Mouse (Mus musculus) 3T3-L1 (cell line): ENCODE results near the gene Xkr8.
"Not testable (repeated sequence)": the region's sequence is repeated elsewhere in the genome, so short reads cannot be mapped to it uniquely, and the experiment has no call there.

Experiments used
- DNase-seq: peaks from one replicate; pipeline ENCODE4 v3.0.0-alpha.2; 2015; ENCODE audit warnings: low read depth, low spot score

Xkr8 gene

DNA sequence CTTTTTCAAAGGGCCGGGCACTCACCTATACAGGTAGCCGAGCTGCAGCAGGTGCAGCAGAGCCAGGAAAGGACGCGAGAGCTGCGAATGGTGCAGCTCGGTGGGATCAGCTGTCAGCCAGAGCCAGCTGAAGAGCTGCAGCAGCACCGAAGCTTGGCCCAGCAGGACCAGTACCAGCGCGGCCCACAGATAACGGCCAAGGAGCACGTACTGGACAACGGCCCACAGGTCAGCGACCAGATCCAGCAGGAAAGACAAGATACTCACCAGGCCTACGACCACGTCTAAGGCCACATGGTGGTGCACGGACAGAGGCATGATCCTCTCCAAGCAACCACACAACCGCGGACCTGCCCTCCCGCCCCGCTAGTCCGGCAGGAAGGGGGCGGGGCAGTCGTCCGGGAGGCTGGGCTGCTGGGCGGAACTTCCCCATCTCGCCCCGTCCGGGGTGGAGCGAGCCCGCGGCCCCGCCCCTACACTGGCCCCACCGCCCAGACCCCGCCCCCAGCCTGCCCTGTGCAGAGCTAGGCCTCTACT lies at the start of gene Xkr8:
Gene Xkr8, minus strand, starts transcription at position 399 of the 537 bp plus-strand sequence.
- peak; percentile 82 for DNase-seq

DNA sequence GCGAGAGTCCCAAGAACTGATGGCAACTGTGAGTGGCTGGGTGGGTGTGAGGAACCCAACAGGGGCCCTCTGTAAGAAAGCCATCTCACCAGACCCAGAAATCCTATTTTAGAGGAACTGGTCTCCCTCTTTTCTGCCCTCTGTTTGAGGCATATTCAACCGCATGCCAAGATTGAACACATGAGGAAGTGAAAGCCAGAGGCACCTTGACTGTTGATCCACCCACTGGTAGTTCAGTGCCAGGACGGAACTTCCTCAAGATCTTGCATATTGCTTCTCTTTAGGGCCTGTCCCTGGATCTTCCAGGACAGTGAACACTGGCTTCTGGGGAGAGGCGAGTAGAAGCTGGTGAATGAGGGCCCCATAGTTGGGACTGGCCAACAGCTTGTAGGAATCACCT lies 47.9 kb upstream of the Xkr8 start:
- no peak for DNase-seq

DNA sequence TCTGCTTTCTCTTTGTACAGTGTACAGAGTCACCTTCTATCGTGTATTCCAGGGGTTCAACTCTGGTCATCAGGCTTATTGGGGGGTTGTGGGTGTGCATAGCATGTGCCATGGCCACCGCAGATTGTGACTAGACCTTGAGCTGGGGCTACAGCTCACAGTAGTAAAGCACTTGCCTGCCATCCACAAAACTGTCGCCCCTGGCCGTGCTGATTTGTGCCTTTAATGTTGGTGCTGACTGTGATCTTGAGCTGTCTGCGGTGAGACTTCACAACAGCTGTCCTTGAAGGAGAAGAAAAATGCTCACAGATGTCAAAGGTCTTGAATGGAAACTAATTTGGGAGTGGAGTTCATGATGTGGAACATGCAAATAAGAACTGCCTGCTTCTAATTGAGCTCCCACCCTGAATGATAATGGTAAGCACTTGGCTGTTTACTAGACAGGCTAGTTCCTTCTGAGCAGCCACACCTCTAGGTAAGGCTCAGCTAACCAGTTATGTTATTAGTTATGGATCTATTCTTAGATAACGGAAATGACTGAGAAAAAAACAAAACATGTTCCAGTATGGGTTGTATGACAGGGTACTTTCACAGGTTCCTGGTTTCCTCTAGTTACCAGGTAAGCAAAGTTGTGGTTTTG lies 46.3 kb upstream of the Xkr8 start:
- no peak for DNase-seq

DNA sequence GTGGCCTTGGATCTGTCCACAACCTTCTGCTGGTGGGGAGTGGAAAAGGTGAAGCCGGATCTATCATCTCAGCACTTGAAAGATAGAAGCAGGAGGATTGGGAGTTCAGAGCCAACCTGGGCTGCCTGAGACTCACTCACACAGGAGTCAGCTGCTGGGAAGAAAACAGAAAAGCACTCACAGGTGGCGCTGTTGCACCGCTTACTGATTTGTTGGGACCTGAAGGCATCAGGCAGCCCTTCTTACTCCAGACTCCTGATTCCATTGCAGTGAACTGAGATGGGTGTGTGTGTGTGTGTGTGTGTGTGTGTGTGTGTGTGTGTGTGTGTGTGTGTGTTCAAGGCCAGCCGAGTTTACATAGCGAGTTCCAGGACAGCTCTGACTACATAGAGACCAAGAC lies 44.4 kb upstream of the Xkr8 start:
- peak; percentile 67 for DNase-seq

DNA sequence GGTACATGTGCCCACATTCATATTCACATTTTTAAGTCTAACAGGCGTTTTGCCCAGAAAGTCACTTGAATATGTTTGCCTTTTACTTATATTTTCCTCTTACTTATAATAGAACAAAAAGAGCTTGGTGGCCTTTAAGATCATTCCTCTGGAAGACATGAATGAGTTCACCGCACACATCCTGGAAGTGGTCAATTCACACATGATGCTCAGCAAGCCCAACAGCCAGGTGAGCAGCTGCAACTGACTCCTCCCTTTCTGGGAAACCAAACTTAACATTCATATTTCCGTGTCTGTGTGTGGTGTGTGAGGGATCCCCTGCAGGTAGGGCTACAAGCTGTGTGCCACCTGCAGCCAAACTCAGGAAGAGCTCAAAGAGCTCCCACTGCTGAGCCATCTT lies 42.6 kb upstream of the Xkr8 start:
- DNase-seq, result no peak

DNA sequence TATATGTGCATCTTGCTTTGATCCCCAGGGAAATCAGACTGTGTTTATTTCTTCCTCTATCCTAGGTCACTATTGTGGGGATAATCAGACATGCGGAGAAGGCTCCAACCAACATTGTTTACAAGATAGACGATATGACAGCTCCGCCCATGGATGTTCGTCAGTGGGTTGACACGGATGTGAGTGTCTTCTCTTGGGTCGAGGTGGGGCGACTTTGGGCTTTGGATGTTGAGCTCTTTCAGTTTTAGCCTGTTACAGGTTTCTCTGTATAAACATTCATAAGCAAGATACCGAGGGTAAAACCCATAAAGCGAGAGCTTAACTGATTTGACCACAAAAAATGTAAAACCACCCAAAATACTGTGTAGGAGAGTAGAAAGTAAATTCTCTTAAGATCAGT lies 39.4 kb upstream of the Xkr8 start:
- DNase-seq, result no peak

DNA sequence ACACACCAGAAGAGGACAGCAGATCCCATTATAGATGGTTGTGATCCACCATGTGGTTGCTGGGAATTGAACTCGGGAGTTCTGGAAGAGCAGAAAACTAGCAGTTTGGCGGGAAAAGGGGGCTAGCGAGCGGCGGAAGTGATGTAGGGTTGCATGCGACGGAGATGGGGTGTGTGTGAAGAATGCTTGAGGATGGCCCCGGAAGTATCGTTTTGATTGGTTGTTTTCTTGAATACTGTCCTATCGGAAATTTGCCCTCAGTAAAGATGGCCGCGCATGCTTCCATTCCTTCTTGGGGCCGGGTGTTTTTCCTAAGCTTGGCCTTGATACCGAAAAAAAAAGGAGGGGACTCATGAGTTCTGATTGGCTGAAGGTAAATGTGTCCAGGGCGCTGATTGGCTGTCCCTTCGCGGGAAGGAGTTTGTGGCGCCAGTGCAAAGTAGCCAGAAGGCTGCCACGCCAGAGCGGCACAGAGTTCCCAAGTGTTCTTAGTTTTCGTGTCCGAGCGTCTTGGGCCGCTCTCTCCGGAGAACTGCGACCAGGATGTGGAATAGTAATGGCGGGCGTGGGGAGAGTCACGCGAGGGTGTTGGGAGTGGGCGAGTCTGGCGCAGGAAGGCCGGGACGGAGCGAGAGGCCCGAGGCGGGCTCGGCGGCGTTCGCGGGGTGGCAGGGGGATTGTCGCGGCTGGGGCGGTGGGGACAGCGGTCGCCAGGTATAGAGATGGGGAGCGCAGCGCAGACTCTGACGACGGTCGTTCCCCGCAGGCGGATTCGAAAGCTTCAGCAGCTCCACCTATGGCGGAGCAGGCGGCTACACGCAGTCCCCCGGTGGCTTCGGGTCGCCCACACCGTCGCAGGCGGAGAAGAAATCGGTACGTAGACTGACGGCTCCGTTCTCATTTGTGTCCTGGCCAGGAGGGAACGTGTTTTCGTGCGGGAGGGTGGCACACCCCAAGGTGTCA lies 35.8 kb upstream of the Xkr8 start, which contains the start of gene Rpa2:
Gene Rpa2, plus strand, starts transcription at position 419 of the 963 bp plus-strand sequence.
- DNase-seq, result peak; percentile 100

DNA sequence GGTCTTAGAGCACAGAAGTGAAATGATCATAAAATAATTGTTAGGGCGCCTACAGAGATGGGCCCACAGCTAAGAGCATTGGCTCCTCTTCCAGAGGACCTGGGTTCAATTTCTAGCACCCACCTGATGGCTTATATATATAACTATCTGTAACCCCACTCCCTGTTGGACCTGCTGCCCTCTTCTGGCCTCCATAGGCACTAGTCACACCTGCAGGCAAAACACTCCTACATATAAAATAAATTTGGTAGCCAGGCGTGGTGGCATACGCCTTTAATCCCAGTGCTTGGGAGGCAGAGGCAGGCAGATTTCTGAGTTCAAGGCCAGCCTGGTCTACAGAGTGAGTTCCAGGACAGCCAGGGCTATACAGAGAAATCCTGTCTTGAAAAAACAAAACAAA lies 30.8 kb upstream of the Xkr8 start:
- DNase-seq, result not testable (repeated sequence)

DNA sequence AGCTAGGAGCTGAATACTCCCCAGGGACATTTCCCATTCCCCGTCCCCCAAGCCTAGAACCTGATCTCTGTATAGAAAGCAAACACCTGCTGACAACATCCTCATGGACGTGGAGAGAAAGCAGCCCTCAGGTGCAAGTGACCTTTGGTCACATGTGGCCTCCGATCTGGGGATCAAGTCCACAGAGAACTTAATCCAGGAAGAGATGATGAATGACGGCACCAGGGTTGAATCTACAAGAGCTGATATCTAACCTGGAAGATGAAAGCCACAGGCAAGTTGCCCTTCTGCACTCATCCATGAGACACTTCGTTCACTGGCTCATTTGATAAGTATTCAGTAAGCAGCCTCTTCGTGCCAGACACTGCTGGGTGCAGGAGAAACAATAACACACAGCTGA lies 30.3 kb upstream of the Xkr8 start:
- no peak for DNase-seq

DNA sequence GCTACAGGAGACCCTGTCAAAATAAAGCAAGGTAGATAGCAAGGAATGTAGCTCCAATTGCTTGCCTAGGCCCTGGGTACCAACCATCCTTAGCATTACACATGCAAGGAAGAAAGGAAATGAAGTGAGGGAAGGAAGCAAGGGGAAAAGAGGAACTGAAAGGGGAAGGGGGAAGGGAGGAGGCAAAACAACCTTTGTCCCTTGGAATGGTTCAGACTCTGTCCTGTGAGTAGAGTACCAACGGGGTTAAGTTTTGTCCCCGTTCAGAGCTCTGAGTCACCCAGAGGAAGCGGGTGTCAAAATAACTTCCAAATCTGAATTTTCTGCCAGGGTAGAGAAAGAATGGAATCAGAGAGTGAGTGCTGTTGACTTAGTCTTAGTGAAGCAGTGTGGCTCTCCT lies 27.9 kb upstream of the Xkr8 start:
- no peak for DNase-seq

DNA sequence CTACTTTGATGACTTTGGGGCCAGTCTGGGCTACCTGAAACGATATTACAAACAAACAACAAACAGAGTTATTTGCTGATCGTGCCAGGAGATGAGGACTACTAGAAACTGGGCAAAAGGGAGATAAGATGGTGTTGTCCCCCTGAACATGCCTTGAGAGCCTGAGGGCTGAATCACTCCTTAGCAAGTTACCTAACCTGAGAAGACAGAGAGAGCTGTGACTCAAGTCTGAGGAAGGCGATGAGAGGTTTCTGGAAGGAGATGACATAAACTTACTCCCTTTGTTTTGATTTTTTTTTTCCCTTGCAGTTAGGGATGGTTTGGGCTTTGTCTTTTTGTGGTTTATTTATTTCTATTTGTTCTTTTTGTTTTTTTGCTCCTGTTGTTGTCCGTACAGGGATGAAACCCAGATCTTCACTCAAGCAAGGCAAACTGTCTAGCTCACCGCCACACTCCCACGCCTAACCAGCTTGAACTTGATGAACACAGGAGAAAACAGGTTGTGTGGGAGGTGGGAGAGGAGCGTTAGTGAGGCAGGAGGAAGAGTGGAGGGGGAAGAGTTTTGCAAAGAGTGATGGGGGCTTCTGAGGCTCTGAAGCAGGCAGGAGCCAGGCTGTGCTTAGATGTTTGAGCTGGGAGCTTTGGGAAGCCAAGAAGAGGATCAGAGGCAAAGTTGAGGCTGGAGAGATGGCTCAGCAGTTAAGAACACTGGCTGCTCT lies 25.4 kb upstream of the Xkr8 start:
- peak; percentile 80 for DNase-seq

DNA sequence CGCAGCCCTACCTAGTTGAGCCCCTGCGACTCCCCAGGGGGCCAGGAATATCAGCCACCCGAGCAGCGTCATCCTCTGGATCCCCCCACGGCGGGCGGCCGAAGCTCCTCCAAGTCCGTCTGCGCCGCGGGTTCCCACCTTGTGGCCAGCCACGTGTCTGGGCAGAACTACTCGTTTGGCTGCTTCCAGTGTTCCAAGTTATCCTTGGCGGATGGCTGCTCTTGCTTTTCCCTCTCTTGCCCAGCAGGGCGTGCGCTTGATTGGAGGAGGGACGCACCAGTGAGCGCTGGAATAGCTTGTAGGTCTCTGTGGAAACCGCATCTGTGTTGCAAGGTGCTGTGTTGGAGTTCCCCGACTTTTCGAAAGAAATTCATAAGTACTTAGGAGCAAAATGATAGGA lies 24.6 kb upstream of the Xkr8 start, which contains the start of gene Smpdl3b:
Gene Smpdl3b, minus strand, starts transcription at position 279 of the 400 bp plus-strand sequence.
- peak; percentile 34 for DNase-seq

DNA sequence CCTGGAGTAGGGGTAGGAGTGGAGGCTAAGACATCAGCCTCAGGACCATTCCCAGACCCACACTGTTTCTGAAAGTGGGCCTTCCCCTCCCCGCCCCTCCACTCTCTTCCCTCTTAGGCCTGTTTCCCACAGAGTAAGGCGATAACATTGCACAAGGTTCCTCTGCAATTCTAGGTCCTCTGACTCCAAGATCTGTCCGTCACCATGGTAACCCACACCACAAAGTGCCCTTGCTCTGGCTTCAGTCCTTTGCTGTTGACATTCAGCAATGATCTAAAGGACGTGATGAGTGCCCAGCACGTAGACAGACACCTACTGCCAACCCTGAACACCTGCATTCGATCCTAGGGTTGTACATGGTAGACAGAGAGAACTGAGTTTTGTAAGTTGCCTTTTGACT lies 20.6 kb upstream of the Xkr8 start:
- no peak for DNase-seq

DNA sequence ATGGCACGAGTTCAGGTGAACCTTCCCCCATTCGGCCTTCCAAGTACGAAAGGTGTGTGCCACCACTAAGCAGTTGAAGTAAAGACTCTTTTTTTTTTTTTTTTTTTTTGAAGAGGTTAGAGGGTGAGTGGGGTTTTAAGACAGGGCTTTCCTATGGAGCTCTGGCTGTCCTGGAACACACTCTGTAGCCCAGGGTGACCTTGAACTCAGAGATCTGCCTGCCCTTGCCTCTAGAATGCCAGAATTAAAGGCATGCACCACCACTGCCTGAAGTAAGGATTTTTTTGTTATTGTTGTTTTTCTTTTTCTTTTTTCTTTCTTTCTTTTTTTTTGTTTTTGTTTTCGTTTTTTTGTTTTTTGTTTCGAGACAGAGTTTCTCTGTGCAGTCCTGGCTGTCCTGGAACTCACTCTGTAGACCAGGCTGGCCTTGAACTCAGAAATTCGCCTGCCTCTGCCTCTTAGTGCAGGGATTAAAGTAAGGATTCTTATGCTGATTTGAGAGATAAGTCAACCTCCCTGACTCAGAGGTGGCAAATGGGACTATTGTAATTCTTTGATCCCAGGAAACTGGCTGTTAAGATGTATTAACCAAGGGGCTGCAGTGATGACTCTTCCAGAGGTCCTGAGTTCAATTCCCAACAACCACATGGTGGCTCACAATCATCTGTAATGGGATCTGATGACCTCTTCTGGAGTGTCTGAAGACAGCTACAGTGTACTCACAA lies 17.1 kb upstream of the Xkr8 start:
- DNase-seq, result no peak

DNA sequence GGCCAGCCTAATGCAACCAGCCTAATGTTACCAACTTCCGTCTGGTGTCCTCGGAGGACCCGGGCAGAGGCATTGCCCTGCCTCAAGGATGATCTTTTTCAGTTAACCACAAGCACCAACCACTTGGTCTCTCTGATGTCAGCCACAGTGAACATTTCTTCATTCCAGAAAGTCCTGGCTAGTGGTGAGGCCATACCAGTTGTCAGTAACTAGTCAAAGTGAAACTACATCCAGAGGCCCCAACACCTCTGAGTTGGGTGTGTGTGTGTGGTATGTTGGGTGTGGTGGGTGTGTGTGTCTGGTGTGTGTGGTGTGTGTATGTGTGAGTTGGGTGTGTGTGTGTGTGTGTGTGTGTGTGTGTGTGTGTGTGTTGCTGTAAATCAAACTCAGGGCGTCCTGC lies 16.4 kb upstream of the Xkr8 start:
- DNase-seq, result peak; percentile 48

DNA sequence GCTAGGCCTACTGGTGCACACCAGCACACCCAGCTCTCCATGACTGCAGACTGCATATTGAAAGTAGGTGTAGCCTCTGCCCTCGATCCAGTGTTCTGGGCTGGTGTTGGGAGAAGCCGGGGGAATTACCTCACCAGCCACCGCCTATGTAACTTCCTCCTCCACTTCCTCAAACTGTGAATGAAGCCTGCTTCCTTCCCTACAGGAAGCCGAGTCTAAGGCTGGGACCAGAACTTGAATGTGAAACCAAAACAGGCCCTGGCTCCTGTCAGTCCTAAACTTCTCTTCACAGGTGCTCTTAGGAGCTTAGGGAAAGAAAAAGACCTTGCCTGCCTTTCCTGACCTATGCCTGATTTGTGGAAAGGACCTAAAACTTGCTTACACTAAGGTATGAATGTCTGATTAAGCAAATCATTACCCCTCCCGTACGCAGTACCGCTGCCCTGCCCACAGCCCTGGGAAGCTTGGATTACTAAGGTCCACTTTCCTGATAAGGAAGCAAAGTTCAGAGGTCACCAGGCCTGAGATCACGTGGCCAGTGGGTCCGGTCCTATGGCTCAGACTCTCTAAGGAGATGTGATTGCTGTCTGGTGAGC lies 15.4 kb upstream of the Xkr8 start:
- DNase-seq, result no peak

DNA sequence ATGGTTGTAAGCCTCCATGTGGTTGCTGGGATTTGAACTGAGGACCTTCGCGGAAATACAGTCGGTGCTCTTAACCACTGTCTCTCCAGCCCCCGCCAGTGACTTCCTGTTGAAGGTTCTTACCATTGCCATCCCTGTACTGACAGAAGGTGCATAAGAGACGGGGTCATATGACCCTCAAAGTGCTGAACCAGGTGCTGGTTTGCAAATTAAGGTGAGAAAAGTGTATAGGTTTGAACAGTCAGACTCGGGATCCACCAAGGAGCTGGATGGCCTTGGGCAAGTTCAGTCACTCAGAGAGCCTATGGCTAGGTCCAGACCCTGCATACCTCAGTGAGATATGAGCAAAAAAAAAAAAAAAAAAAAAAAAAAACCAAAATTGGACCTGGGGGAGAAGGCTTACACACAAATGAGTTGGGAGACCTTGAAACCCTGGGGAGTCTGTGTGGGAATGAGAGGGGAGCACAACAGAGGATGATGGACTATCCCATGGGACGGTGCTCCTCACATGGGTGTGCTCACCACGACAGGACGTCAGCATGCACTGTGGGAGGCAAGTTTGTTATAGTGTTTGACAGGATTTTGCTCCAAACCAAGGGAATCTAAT lies 14.7 kb upstream of the Xkr8 start:
- DNase-seq, result no peak

DNA sequence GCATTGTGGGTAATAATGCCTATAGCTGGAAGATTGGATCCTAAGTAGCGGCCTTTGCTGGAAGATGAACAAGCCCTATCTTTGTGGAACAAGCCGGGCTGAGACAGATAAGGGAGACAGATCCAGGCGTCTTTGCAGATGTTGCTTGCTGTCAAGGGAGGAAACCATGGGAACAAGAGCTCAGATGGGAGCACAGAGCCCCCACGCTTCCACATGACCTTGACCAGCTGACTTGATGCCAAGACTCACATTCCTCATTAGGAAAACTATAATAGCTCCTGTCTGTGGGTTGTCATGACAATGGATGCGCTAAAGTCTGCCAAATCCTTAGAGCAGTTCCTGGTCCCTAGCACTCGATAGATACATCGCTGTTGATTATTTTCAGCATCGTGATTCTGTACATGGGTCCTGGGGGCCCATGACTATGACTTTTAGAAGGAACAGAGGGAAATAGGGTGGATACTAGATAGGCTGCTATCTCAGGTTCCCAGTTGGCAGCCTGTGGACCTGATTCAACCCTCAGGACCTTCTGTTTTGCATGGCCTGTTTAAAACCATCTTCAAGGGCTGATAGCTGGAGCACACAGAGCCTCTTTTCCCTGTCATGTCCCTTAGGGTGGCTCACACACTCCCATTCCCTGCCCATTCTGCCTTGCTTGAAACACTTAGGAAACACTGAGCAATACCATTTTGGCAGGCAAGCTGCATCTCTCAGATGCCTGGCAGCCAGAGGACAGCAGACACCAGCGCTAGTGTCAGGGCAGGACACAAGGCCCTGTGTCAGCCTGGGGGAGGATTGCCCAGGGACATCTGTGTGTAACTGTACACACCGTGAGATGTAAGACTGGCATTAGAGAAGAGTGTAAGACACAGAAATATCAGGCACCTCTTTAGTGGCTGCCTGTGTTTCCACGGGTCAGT lies 11.9 kb upstream of the Xkr8 start:
- no peak for DNase-seq

DNA sequence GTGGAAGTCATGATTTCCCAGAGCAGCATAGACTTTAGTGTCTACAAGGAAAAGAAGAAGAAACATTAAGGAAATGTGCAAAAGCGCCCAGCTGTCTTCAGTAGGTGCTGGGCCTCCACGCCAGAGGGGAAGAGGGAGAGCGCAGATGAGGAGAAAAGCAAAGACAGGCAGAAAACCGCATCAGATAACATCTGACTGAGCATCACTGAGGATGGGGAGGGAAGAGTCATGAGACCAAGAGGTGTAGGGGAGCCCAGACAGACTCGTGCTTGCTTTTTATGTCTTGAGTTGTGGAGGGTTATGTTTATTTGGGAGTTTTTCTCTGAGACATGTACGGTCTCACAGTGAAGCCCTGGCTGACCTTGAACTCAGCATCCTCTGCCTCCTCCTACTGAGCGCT lies 9.1 kb upstream of the Xkr8 start:
- DNase-seq, result no peak
